Mouse (Mus musculus) neural tube, embryonic 13.5 days (tissue): ENCODE data around the gene Rnf126. TPM values are rescaled to one million over a fixed set of nuclear protein-coding genes. Genes with fewer than 3 reads are reported as not detected.

ENCODE experiments used
- ATAC-seq: fragments of 200-750 bp; cut with Nextera tagmentation; 2 replicates; pipeline ENCODE4 v1.8.0; 2017; ENCODE audit warnings: low read depth, mild to moderate bottlenecking, moderate TSS enrichment, moderate library complexity
- H3K27ac ChIP-seq: fragments of 300-500 bp; sonication (generic); replicated peaks from 2 replicates; pipeline ENCODE4 v1.5.1; 2015; ENCODE audit warnings: moderate library complexity, mild to moderate bottlenecking, inconsistent platforms
- H3K27me3 ChIP-seq: fragments of 300-500 bp; sonication (generic); 2 replicates; pipeline ENCODE4 v1.6.1; 2015; ENCODE audit warnings: mild to moderate bottlenecking, inconsistent platforms
- H3K36me3 ChIP-seq: fragments of 300-500 bp; sonication (generic); 2 replicates; pipeline ENCODE4 v1.6.1; 2015; ENCODE audit warnings: mild to moderate bottlenecking, inconsistent platforms
- H3K4me1 ChIP-seq: fragments of 300-500 bp; sonication (generic); replicated peaks from 2 replicates; pipeline ENCODE4 v1.6.1; 2015; ENCODE audit warnings: inconsistent platforms
- H3K4me2 ChIP-seq: fragments of 300-500 bp; sonication (generic); 2 replicates; pipeline ENCODE4 v1.6.1; 2015; ENCODE audit warnings: inconsistent platforms, mild to moderate bottlenecking, moderate library complexity
- H3K4me3 ChIP-seq: fragments of 300-500 bp; sonication (generic); 2 replicates; pipeline ENCODE4 v1.5.1; 2015; ENCODE audit warnings: mild to moderate bottlenecking, inconsistent platforms
- H3K9ac ChIP-seq: fragments of 300-500 bp; sonication (generic); 2 replicates; pipeline ENCODE4 v1.6.1; 2015; ENCODE audit warnings: moderate library complexity, mild to moderate bottlenecking, inconsistent platforms
- H3K9me3 ChIP-seq: fragments of 300-500 bp; sonication (generic); 2 replicates; pipeline ENCODE4 v1.6.1; 2016; ENCODE audit warnings: inconsistent platforms
- WGBS: fragments of 180-500 bp; shearing (Covaris S2); methylation state at CpG from one replicate; pipeline ENCODE4 v1.1.7; 2015; 5-methylcytosine and 5-hydroxymethylcytosine counted together
- polyA plus RNA-seq: library from polyadenylated mRNA; unstranded; fragments of >200 nt; fragmentation: Nextera tagmentation; extraction: Ambion mirVana; gene quantifications from 2 replicates; pipeline ENCODE4 v1.2.1, GENCODE M21; 2015

Rnf126 gene
- polyA plus RNA-seq, 1 experiment from 2014 or later, result 98.5 TPM

GRCm38 (mm10) chr10:79802331-79802971, 35.7 kb upstream of the Rnf126 start:
- H3K4me2 ChIP-seq, result peak overlapping the region; percentile 2; the same call in 1 of the 2 replicates
- peaks cover 10% of the 10 kb centered on the region; the same call in 1 of the 2 replicates for H3K36me3 ChIP-seq
- H3K4me1 ChIP-seq, result peaks cover 88% of the 10 kb centered on the region
- H3K27me3 ChIP-seq, result no peaks in the 10 kb centered on the region
- no peak overlapping the region for H3K4me3 ChIP-seq
- no peak for ATAC-seq
- H3K9me3 ChIP-seq, result no peaks in the 10 kb centered on the region
- peak overlapping the region; percentile 45 for H3K9ac ChIP-seq
- H3K27ac ChIP-seq, result peak overlapping the region; percentile 97
- 38% methylated on average over 11 of the region's 11 CpGs for WGBS

GRCm38 (mm10) chr10:79801837-79802236, 35.1 kb upstream of the Rnf126 start:
- Histone ChIP-seq H3K27me3 (no peaks in the 10 kb centered on the region), H3K4me3 (no peak overlapping the region), H3K36me3 (0 out of 2 replicates have a peak, but pooled peaks cover 4% of the 10 kb centered on the region), H3K4me2 (peak overlapping the region; percentile 2; the same call in 1 of the 2 replicates), H3K4me1 (peaks cover 88% of the 10 kb centered on the region), H3K9me3 (no peaks in the 10 kb centered on the region), H3K9ac (peak overlapping the region; percentile 45), H3K27ac (peak overlapping the region; percentile 97)
- WGBS, result 30% methylated on average over 3 of the region's 3 CpGs
- ATAC-seq, result no peak

GRCm38 (mm10) chr10:79800508-79800907, 33.8 kb upstream of the Rnf126 start:
- 78% methylated on average over 11 of the region's 11 CpGs for WGBS
- peaks cover 88% of the 10 kb centered on the region for H3K4me1 ChIP-seq

DNA sequence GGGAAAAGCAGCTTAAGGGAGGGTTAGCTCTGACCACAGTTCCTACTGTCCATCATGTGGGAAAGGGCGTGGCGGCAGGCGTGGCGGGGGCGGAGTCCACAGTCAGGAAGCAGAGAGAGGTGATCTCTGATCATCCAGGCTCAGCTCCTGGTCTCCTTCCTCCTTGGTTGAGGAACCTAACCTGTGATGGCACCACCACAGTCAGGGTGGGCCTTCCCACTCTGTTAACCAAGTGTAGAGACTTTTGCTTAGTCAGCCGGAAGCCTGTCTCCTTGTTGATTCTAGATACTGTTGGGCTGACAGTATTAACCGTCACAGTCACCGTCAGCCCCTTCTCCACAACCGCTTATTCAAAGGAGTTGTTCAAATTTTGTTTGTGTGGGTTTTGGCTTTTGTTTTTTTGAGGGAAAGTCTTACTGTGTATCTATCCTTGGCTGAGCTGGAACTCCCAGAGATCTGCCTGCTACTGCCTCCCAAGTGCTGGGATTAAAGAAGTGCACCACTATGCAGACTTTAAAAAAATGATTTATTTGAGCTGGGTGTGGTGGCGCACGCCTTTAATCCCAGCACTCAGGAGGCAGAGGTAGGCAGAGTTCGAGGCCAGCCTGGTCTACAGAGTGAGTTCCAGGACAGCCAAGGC, 31.7 kb upstream of the Rnf126 start:
- no peak for ATAC-seq
- H3K27ac ChIP-seq, result no peak overlapping the region
- H3K9me3 ChIP-seq, result no peaks in the 10 kb centered on the region
- no peak overlapping the region for H3K4me2 ChIP-seq
- peaks cover 81% of the 10 kb centered on the region for H3K4me1 ChIP-seq
- WGBS, result 86% methylated on average over 12 of the region's 12 CpGs
- H3K27me3 ChIP-seq, result no peaks in the 10 kb centered on the region
- H3K36me3 ChIP-seq, result no peaks in the 10 kb centered on the region
- H3K4me3 ChIP-seq, result no peak overlapping the region
- no peak overlapping the region for H3K9ac ChIP-seq

More at GRCm38 (mm10) chr10:79800508-79800907, 33.8 kb upstream of the Rnf126 start:
- Histone ChIP-seq H3K9ac (no peak overlapping the region), H3K27ac (peak overlapping the region; percentile 18; the same call in 1 of the 2 replicates), H3K4me3 (no peak overlapping the region), H3K27me3 (no peaks in the 10 kb centered on the region), H3K36me3 (no peaks in the 10 kb centered on the region), H3K4me2 (no peak overlapping the region), H3K9me3 (no peaks in the 10 kb centered on the region)
- no peak for ATAC-seq

DNA sequence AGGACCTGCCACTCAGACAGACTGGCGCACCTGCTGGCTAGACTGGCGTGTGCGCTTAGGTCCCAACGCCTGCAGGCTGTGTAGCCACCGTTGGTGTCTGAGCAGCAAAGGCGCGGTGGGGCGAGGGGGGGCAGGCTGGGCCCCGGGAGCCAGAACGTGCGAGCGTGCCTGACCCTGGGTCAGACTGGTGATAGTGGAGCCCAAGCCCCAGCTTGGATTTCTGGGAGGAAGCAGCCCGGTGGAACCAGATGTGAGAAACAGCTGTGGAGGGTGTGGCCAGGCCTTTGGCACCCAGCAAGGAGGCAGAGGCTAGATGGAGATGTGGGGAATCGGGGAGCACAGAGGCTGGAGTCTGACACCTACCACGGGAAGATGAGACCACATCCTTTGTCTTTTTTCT, 30.6 kb upstream of the Rnf126 start:
- no peak for ATAC-seq
- no peaks in the 10 kb centered on the region for H3K9me3 ChIP-seq
- H3K36me3 ChIP-seq, result no peaks in the 10 kb centered on the region
- H3K9ac ChIP-seq, result peak overlapping the region; percentile 66
- H3K4me3 ChIP-seq, result peak overlapping the region; percentile 20
- peak overlapping the region; percentile 46 for H3K4me2 ChIP-seq
- 41% methylated on average over 15 of the region's 15 CpGs for WGBS
- peaks cover 70% of the 10 kb centered on the region for H3K4me1 ChIP-seq
- peak overlapping the region; percentile 72 for H3K27ac ChIP-seq
- H3K27me3 ChIP-seq, result no peaks in the 10 kb centered on the region

DNA sequence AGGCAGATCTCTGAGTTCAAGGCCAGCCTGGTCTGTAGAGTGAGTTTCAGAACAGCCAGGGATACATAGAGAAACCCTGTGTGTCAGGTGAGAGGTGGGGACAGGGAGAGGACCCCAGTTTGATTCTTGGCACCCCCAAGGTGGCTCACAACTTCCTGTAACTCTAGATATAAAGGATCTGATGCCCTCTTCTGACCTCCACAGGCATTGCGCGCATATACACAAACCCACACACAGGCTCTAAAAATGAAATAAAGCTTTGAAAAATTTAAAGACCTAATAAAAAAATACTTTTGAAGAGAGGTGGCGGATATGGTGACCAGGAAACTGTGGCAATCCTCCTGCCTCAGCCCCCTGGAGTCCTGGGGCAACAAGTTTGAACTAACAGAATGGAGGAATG, 29.2 kb upstream of the Rnf126 start:
- ATAC-seq, result no peak
- Histone ChIP-seq H3K4me3 (no peak overlapping the region), H3K27me3 (no peaks in the 10 kb centered on the region), H3K27ac (no peak overlapping the region), H3K4me2 (0 out of 2 replicates have a peak overlapping the region, but pooled peaks have one; percentile 87), H3K36me3 (no peaks in the 10 kb centered on the region), H3K9ac (no peak overlapping the region), H3K4me1 (peaks cover 56% of the 10 kb centered on the region), H3K9me3 (no peaks in the 10 kb centered on the region)
- 93% methylated on average over 3 of the region's 3 CpGs for WGBS

DNA sequence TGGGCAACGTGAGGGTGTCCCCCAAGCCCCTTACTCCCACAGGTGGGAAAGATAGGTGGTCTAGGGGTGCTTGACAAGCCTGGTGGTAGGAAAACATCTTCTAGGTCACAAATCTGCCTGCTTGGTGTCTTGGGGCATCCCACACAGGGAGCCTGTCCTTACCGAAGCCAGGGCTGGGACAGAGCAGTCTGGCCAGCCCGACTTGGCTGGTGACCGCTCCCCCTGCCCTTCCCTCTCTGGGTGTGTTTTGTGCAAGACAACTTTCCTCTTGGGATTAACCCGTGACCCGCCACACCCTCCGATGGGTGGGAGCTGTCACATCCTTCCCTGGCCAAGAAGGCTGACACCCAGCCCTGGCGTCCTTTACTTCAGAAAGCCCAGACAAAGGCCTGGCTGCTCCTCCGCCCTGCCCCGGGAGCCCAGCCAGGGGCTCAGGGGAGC, 27.8 kb upstream of the Rnf126 start:
- peak; percentile 28 for ATAC-seq
- Histone ChIP-seq H3K4me3 (peak overlapping the region; percentile 97), H3K27me3 (no peaks in the 10 kb centered on the region), H3K4me1 (peaks cover 46% of the 10 kb centered on the region), H3K9ac (peak overlapping the region; percentile 98), H3K4me2 (peak overlapping the region; percentile 87), H3K9me3 (no peaks in the 10 kb centered on the region), H3K36me3 (no peaks in the 10 kb centered on the region), H3K27ac (peak overlapping the region; percentile 93)
- 4% methylated on average over 10 of the region's 10 CpGs for WGBS

DNA sequence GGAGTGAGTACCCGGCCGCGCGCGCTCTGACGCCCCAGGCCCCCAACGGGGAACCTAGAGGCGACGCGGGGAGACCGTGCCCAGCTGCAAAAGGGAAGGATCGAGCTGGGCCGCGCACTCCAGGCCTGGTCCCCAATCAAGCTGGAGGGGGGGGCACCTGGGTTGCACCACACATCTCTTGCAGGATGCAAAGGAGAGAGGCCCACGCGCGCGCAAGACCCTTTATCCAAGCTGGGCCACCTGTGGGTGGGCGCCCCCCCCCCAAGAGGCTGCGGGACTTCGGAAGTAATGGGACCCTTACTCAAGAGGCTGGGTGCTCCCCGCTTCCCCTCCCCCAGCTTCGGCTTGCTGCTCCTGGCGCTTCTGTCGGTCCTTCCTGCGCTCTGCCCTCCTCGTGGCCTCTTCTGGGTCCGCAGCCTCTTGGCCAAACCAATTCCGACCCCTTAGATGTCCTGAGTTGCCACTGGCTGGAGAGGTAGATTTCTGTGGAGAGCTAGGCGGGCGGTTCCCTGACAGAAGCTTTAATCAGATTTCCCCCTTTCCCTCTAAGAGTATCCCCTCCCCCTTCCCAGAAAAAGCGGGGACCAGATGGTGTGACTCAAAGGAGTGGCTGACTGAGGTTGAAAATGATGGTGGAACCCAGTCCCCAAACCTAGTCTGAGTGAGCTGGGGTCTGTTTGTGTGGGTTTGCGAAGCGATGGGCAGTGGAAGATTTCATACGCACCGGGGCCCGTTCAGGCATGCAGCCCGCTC, 27.2 kb upstream of the Rnf126 start:
- peak overlapping the region; percentile 98 for H3K9ac ChIP-seq
- ATAC-seq, result peak; percentile 60
- peak overlapping the region; percentile 93 for H3K27ac ChIP-seq
- H3K36me3 ChIP-seq, result no peaks in the 10 kb centered on the region
- whole genome bisulfite sequencing, result 1% methylated on average over 37 of the region's 38 CpGs
- H3K4me3 ChIP-seq, result peak overlapping the region; percentile 97
- peak overlapping the region; percentile 87 for H3K4me2 ChIP-seq
- peaks cover 45% of the 10 kb centered on the region for H3K4me1 ChIP-seq
- no peaks in the 10 kb centered on the region for H3K9me3 ChIP-seq
- H3K27me3 ChIP-seq, result no peaks in the 10 kb centered on the region

DNA sequence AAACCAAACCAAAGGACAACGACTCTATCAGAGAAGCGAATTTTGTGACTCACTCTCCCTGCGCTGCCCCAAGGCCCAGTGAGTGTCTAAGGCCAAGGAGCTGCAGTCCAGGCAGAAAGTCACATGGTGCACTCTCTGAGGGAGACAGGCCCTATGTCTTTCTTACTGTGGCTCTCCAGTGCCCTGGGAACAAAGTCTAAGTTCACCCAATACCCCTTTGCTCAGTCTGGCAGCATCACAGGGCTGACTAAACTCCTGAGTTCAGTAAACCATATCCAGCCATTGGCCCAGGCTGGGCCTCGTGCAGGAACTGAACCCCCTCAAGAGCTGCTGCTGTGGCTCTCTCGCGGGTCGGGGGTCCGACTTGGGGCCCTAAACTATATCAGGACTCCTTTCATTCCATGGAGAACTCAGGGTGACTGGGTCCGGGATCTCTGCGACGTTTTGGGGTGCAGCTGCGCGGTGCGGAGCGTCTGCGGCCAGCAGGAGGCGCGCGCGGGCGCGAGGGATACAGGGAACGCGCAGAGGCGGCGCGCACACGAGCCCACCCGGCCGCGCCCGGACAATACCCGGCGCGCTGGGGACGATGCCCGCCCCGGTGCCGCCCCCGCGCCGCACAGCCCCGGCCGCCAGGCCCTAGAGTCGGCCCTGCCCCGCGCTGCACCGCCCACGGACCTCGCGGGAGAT, 26.4 kb upstream of the Rnf126 start, which contains the start of gene Palm:
Gene Palm (plus strand): TSS at position 522 of the 687 bp plus-strand sequence.
- Histone ChIP-seq H3K36me3 (no peaks in the 10 kb centered on the region), H3K27ac (peak within 1 kb of the TSS; percentile 93), H3K4me2 (peak within 1 kb of the TSS; percentile 87), H3K4me3 (peak within 1 kb of the TSS; percentile 97), H3K9me3 (no peaks in the 10 kb centered on the region), H3K9ac (peak within 1 kb of the TSS; percentile 98), H3K27me3 (no peaks in the 10 kb centered on the region), H3K4me1 (peaks cover 41% of the 10 kb centered on the region)
- WGBS, result 6% methylated on average over 51 of the region's 51 CpGs
- peak; percentile 63 for ATAC-seq

DNA sequence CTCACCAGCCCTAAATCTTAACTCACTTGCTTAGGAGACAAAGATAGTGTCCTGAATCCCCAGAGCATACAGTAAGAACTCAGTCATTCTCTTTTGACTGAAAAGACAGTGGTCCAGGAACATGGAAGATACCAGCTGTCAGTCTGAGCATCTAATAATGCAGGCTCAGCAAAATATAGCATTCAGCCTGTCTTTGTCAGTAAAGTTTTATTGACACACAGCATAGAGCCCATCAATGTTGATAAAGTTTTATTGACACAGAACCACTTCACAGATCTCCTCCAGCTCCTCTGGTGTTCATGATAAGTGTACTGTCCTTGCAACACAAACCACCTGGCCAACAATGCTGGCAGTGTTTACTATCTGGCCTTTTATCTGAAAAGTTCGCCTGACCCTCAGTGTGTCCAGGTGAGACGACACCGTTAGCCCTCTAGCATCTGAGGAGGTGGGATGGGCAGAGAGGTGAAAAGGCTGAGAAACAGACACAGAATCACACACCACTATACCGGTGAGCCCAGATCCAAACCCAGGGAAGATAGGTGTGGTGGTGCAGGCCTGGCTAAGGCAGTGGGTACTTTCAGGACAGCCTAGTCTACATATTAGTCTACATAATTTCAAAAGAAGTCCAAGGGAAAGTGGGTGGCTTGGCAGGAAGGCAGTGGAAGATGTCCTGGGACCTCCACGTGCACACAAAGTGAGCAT, 25.7 kb upstream of the Rnf126 start:
- Histone ChIP-seq H3K4me3 (no peak overlapping the region), H3K9ac (no peak overlapping the region; the same call in 1 of the 2 replicates), H3K4me2 (no peak overlapping the region)

DNA sequence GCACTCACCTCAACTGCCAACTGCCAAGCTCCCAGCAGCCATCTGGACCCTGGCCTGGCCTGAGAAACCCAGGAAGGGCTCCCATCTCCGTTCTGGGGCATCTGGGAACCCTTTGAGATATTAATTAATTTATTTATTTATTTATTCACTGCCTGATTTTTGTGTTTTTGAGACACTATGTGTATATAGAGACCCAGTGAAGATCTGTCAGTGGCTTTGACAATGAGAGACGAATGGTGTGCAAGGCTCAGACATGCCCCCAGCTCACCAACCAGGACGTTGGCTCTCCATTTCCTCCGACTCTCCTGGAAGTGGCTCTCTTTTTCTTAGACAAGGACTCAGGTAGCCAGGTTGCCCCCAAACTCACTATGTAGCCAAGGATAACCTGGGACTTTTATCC, 24.1 kb upstream of the Rnf126 start, which contains the start of gene Prss57:
Gene Prss57 (minus strand): TSS at position 101 of the 400 bp plus-strand sequence.
- no peak within 1 kb of the TSS for H3K27ac ChIP-seq
- H3K4me3 ChIP-seq, result no peak within 1 kb of the TSS
- peaks cover 17% of the 10 kb centered on the region for H3K4me1 ChIP-seq
- 87% methylated on average over 4 of the region's 4 CpGs for WGBS
- H3K36me3 ChIP-seq, result no peaks in the 10 kb centered on the region
- no peak within 1 kb of the TSS for H3K4me2 ChIP-seq
- no peak within 1 kb of the TSS for H3K9ac ChIP-seq
- H3K27me3 ChIP-seq, result 0 out of 2 replicates have a peak, but pooled peaks cover 4% of the 10 kb centered on the region
- no peak for ATAC-seq
- H3K9me3 ChIP-seq, result no peaks in the 10 kb centered on the region

More for the DNA sequence above, 25.7 kb upstream of the Rnf126 start:
- ATAC-seq, result no peak
- Histone ChIP-seq H3K36me3 (no peaks in the 10 kb centered on the region), H3K9me3 (no peaks in the 10 kb centered on the region), H3K27me3 (no peaks in the 10 kb centered on the region), H3K27ac (no peak overlapping the region; the same call in 1 of the 2 replicates), H3K4me1 (peaks cover 34% of the 10 kb centered on the region)
- WGBS, result 79% methylated on average over 5 of the region's 5 CpGs
